Mouse (Mus musculus) stomach, postnatal 0 days (tissue): ENCODE results near the gene Scaper. TPM values are rescaled to one million over a fixed set of nuclear protein-coding genes. Genes with fewer than 3 reads are reported as not detected.
A peak's percentile ranks its signal among the peaks of the same experiment; 100 is the strongest.

Experiments used
- ATAC-seq: fragments of 200-750 bp; cut with Nextera tagmentation; 2 replicates; pipeline ENCODE4 v1.8.0; 2017; ENCODE audit not compliant: low FRiP score, low TSS enrichment
- DNase-seq: peaks from one replicate; pipeline ENCODE4 v3.0.0-alpha.2; 2016; ENCODE audit warnings: low spot score
- H3K27ac ChIP-seq: fragments of 300-500 bp; sonication (generic); replicated peaks from 2 replicates; pipeline ENCODE4 v1.5.1; 2014; ENCODE audit warnings: mild to moderate bottlenecking, control low read depth
- H3K27me3 ChIP-seq: fragments of 300-500 bp; sonication (generic); 2 replicates; pipeline ENCODE4 v1.6.1; 2014; ENCODE audit warnings: low read length; ENCODE audit not compliant: control insufficient read depth, insufficient read depth
- H3K36me3 ChIP-seq: fragments of 300-500 bp; sonication (generic); 2 replicates; pipeline ENCODE4 v1.6.1; 2014; ENCODE audit warnings: low read length, mixed read lengths; ENCODE audit not compliant: control insufficient read depth, insufficient read depth
- H3K4me1 ChIP-seq: fragments of 300-500 bp; sonication (generic); replicated peaks from 2 replicates; pipeline ENCODE4 v1.6.1; 2014; ENCODE audit warnings: antibody characterized with exemption; ENCODE audit not compliant: control insufficient read depth, insufficient read depth
- H3K4me2 ChIP-seq: fragments of 300-500 bp; sonication (generic); replicated peaks from 2 replicates; pipeline ENCODE4 v1.6.1; 2014; ENCODE audit warnings: low read depth, mild to moderate bottlenecking, control low read depth, moderate library complexity
- H3K4me3 ChIP-seq: fragments of 300-500 bp; sonication (generic); 2 replicates; pipeline ENCODE4 v1.5.1; 2014; ENCODE audit warnings: low read depth, low read length, control low read depth
- H3K9ac ChIP-seq: fragments of 300-500 bp; sonication (generic); 2 replicates; pipeline ENCODE4 v1.6.1; 2014; ENCODE audit warnings: mild to moderate bottlenecking, low read length, control low read depth, mixed read lengths
- H3K9me3 ChIP-seq: fragments of 300-500 bp; sonication (generic); 2 replicates; pipeline ENCODE4 v1.6.1; 2016; ENCODE audit warnings: low read length; ENCODE audit not compliant: control insufficient read depth
- CTCF ChIP-seq: IDR thresholded peaks from 2 replicates; pipeline ENCODE4 v1.5.1; 2016; ENCODE audit warnings: antibody characterized with exemption, low read depth, mild to moderate bottlenecking, moderate library complexity
- EP300 ChIP-seq: optimal IDR thresholded peaks from 2 replicates; pipeline ENCODE3; 2016; ENCODE audit warnings: antibody characterized with exemption
- WGBS: fragments of 180-500 bp; shearing (Covaris S2); extraction: QIAGEN DNeasy Blood & Tissue Kit; methylation state at CpG from one replicate; pipeline ENCODE4 v1.1.7; 2014; 5-methylcytosine and 5-hydroxymethylcytosine counted together
- polyA plus RNA-seq: library from polyadenylated mRNA; unstranded; fragments of >200 nt; fragmentation: Nextera tagmentation; extraction: Ambion mirVana; gene quantifications from 2 replicates; pipeline ENCODE4 v1.2.1, GENCODE M21; 2015

Gene Scaper
- polyA plus RNA-seq, 1 experiment from 2014 or later = 5.9 TPM

GRCm38 (mm10) chr9:55544861-55545555 is 392.9 kb downstream of the Scaper start:
- Histone ChIP-seq H3K9me3 (no peaks in the 10 kb centered on the region), H3K27ac (no peak overlapping the region), H3K4me1 (peaks cover 3% of the 10 kb centered on the region; the same call in 1 of the 2 replicates), H3K9ac (0 out of 2 replicates have a peak overlapping the region, but pooled peaks have one; percentile 8), H3K36me3 (no peaks in the 10 kb centered on the region), H3K4me3 (peak overlapping the region; percentile 27), H3K27me3 (no peaks in the 10 kb centered on the region; the same call in 1 of the 2 replicates), H3K4me2 (peak overlapping the region; percentile 74)
- TF ChIP-seq CTCF (no peak), EP300 (no peak)
- peak; percentile 58 for DNase-seq
- WGBS = 25% methylated on average over 30 of the region's 30 CpGs
- ATAC-seq = no peak

- H3K9me3 ChIP-seq = no peaks in the 10 kb centered on the region
- WGBS = 20% methylated on average over 46 of the region's 46 CpGs
- TF ChIP-seq EP300 (no peak), CTCF (no peak)
- peaks cover 3% of the 10 kb centered on the region; the same call in 1 of the 2 replicates for H3K27me3 ChIP-seq
- peak overlapping the region; percentile 27 for H3K4me3 ChIP-seq
- no peak overlapping the region for H3K27ac ChIP-seq
- no peak for ATAC-seq
- no peaks in the 10 kb centered on the region for H3K36me3 ChIP-seq
- H3K9ac ChIP-seq = peak overlapping the region; percentile 18; the same call in 1 of the 2 replicates
- H3K4me2 ChIP-seq = peak overlapping the region; percentile 74
- peaks cover 3% of the 10 kb centered on the region; the same call in 1 of the 2 replicates for H3K4me1 ChIP-seq
- peak; percentile 46 for DNase-seq
These were observed 394.1 kb downstream of the Scaper start for GRCm38 (mm10) chr9:55543703-55544401.

- peak overlapping the region; percentile 74 for H3K4me2 ChIP-seq
These were observed 394.6 kb downstream of the Scaper start for GRCm38 (mm10) chr9:55543336-55543702.

DNA sequence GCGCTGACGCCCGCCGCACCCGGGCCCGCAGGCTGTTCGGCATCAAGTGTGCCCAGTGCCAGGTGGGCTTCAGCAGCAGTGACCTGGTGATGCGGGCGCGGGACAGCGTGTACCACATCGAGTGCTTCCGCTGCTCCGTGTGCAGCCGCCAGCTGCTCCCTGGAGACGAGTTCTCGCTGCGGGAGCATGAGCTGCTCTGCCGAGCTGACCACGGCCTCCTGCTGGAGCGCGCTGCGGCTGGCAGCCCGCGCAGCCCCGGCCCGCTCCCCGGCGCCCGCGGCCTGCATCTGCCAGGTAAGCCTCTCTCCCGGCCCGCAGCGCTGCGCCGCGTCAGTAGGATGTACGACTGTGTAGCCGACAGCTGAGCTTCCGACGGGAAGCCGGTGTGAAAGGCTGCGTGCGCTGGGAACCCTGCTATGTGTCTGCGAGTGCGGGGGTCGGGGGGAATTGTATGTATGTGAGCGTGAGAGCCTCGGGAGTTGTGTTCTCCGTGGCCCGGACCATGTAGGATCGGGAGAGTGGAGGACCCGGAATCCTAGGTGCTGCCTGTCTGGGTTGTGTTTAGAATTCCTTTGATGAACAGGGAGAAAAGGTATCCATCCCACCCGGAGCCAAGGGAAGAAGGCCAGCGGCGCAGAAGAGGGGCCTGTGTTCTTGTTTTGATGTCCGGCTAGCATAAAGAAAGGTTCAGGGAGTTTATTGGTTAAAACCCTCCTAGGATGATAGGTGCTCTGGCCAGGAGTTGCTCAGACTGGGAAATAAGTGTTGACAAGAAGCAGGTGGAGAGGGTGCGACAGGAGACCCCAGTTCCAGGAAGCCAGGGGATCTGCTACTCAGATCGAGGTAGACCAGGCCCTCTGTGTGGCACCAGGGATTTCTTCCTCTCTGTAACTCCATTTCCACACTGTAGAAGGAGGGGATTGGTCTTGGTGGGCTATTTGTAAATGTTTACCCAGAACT is 395.3 kb downstream of the Scaper start:
- H3K27me3 ChIP-seq = peaks cover 3% of the 10 kb centered on the region; the same call in 1 of the 2 replicates
- 11% methylated on average over 59 of the region's 59 CpGs for WGBS
- H3K9me3 ChIP-seq = no peaks in the 10 kb centered on the region
- H3K27ac ChIP-seq = no peak overlapping the region
- H3K9ac ChIP-seq = peak overlapping the region; percentile 56
- H3K36me3 ChIP-seq = no peaks in the 10 kb centered on the region
- peaks cover 3% of the 10 kb centered on the region; the same call in 1 of the 2 replicates for H3K4me1 ChIP-seq
- peak overlapping the region; percentile 49 for H3K4me3 ChIP-seq
- ATAC-seq = no peak
- peak overlapping the region; percentile 74 for H3K4me2 ChIP-seq
- DNase-seq = peak; percentile 36
- TF ChIP-seq CTCF (no peak), EP300 (no peak)

More at GRCm38 (mm10) chr9:55543336-55543702, 394.6 kb downstream of the Scaper start:
- WGBS = 42% methylated on average over 8 of the region's 8 CpGs
- Histone ChIP-seq H3K9me3 (no peaks in the 10 kb centered on the region), H3K27me3 (peaks cover 3% of the 10 kb centered on the region; the same call in 1 of the 2 replicates), H3K36me3 (no peaks in the 10 kb centered on the region), H3K9ac (peak overlapping the region; percentile 18; the same call in 1 of the 2 replicates), H3K27ac (no peak overlapping the region), H3K4me1 (peaks cover 3% of the 10 kb centered on the region; the same call in 1 of the 2 replicates), H3K4me3 (peak overlapping the region; percentile 27; the same call in 1 of the 2 replicates)
- no peak for ATAC-seq
- no peak for DNase-seq
- no peak for TF ChIP-seq CTCF
- TF ChIP-seq EP300 = no peak

DNA sequence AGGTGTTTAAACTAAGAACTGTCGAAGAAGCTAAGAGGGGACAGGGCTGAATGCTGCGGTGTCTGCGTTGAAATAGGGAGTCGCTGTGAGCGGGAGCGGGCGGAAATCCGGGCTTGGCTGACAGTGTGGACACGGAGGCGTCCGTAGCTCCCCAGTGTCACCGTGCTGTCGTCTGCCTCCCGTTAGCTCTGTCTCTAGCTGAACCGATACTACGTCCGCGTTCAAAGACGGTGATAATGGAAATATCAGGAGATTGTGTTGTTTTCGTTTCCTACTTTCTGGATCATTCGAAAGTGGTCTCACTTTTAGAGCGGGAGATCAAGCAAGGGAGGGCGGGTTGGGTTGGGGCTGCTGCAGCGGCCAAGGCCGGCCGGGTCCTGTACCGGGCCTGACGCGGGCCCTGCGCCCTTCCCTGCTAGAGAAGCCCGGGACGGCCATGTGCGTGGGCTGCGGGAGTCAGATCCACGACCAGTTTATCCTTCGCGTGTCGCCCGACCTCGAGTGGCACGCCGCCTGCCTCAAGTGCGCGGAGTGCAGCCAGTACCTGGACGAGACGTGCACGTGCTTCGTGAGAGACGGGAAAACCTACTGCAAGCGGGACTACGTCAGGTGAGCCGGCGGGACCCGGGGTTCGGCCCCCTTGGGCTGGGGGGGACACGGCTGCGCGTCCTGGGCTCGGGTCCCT is 396.1 kb downstream of the Scaper start:
- peak overlapping the region; percentile 56 for H3K9ac ChIP-seq
- H3K4me1 ChIP-seq = peaks cover 3% of the 10 kb centered on the region; the same call in 1 of the 2 replicates
- no peaks in the 10 kb centered on the region for H3K36me3 ChIP-seq
- no peak for DNase-seq
- WGBS = under 1% methylated on average over 59 of the region's 59 CpGs
- TF ChIP-seq CTCF = no peak
- no peak for TF ChIP-seq EP300
- H3K27ac ChIP-seq = no peak overlapping the region
- ATAC-seq = no peak
- H3K4me2 ChIP-seq = peak overlapping the region; percentile 74
- H3K9me3 ChIP-seq = no peaks in the 10 kb centered on the region
- H3K4me3 ChIP-seq = peak overlapping the region; percentile 49
- peaks cover 3% of the 10 kb centered on the region; the same call in 1 of the 2 replicates for H3K27me3 ChIP-seq
